Mouse (Mus musculus) CH12.LX (cell line): ENCODE measurements at regions not wholly inside any gene's neighbourhood (a gene's known extent, or its start where the extent isn't known, plus 50 kb on each side); places are given as distances from the start of the nearest gene placed in this dataset.

Source experiments
- DNase-seq: peaks from one replicate; pipeline ENCODE4 v3.0.0-alpha.2; 2013; ENCODE audit errors: extremely low read depth
- H3K27ac ChIP-seq: 2 replicates; pipeline ENCODE4 v1.5.1; 2012; ENCODE audit warnings: low read depth, mild to moderate bottlenecking, control low read depth, moderate library complexity; ENCODE audit not compliant: insufficient read depth
- H3K27me3 ChIP-seq: replicated peaks from 2 replicates; pipeline ENCODE3; 2012; ENCODE audit warnings: inconsistent platforms
- H3K36me3 ChIP-seq, 2 experiments: replicated peaks in 1 of 2; 2 replicates each; pipeline versions ENCODE3 to v1.6.1; 2012; ENCODE audit warnings: inconsistent platforms in 1 of 2, low read length in 1 of 2, mild to moderate bottlenecking in 1 of 2, mixed read lengths in 1 of 2, moderate library complexity in 1 of 2; ENCODE audit not compliant: control insufficient read depth in 1 of 2, insufficient read depth in 1 of 2
- H3K4me1 ChIP-seq, 2 experiments: 2 replicates each; pipeline ENCODE4 v1.6.1; 2012; ENCODE audit warnings: inconsistent platforms in 1 of 2, moderate library complexity in 1 of 2; ENCODE audit not compliant: insufficient read depth in 2 of 2, control insufficient read depth in 1 of 2
- H3K4me2 ChIP-seq: 2 replicates; pipeline ENCODE4 v1.6.1; 2012; ENCODE audit warnings: low read depth, mild to moderate bottlenecking, control low read depth; ENCODE audit not compliant: poor library complexity, insufficient read depth, severe bottlenecking
- H3K4me3 ChIP-seq, 3 experiments: fragments of 150-350 bp in 1 of 3; sonication (generic) in 1 of 3; replicated peaks in 1 of 3; 2 replicates each; pipeline versions ENCODE3 to v1.5.1; 2011 to 2012; ENCODE audit warnings: low read depth in 2 of 3, low read length in 2 of 3, mild to moderate bottlenecking in 2 of 3, moderate library complexity in 2 of 3, control low read depth in 1 of 3, improper control_type of control experiment in 1 of 3, inconsistent platforms in 1 of 3, mixed read lengths in 1 of 3; ENCODE audit not compliant: poor library complexity in 1 of 3
- H3K79me2 ChIP-seq: replicated peaks from 2 replicates; pipeline ENCODE4 v1.6.1; 2012; ENCODE audit warnings: mild to moderate bottlenecking, moderate library complexity; ENCODE audit not compliant: control insufficient read depth, poor library complexity, insufficient read depth, severe bottlenecking; ENCODE audit errors: extremely low read depth
- H3K9ac ChIP-seq: 2 replicates; pipeline ENCODE4 v1.6.1; 2012; ENCODE audit warnings: low read depth, mild to moderate bottlenecking, control low read depth, moderate library complexity; ENCODE audit not compliant: insufficient read depth
- H3K9me3 ChIP-seq: replicated peaks from 2 replicates; pipeline ENCODE3; 2012; ENCODE audit warnings: low read length, inconsistent platforms, mixed read lengths
- BHLHE40 ChIP-seq: IDR thresholded peaks from 2 replicates; pipeline ENCODE4 v1.6.1; 2011; ENCODE audit warnings: mild to moderate bottlenecking, low read depth, low read length, improper control_type of control experiment
- CHD1 ChIP-seq: IDR thresholded peaks from 2 replicates; pipeline ENCODE4 v1.6.1; 2012; ENCODE audit warnings: low read depth, low read length, improper control_type of control experiment, inconsistent platforms
- CHD2 ChIP-seq: IDR thresholded peaks from 2 replicates; pipeline ENCODE4 v1.6.1; 2011; ENCODE audit warnings: low read length, improper control_type of control experiment
- GABPA ChIP-seq: IDR thresholded peaks from 2 replicates; pipeline ENCODE4 v1.6.1; 2012; ENCODE audit warnings: low read depth, low read length, improper control_type of control experiment, inconsistent platforms; ENCODE audit not compliant: insufficient replicate concordance
- HCFC1 ChIP-seq: IDR thresholded peaks from 2 replicates; pipeline ENCODE4 v1.6.1; 2012; ENCODE audit warnings: low read depth, mild to moderate bottlenecking, inconsistent platforms, low read length, improper control_type of control experiment
- JUN ChIP-seq: IDR thresholded peaks from 2 replicates; pipeline ENCODE4 v1.6.1; 2011; ENCODE audit warnings: low read depth, mild to moderate bottlenecking, low read length, improper control_type of control experiment, moderate library complexity; ENCODE audit not compliant: insufficient read depth
- JUND ChIP-seq: conservative IDR thresholded peaks from 2 replicates; pipeline ENCODE4 v1.6.1; 2011; ENCODE audit warnings: low read depth, low read length, improper control_type of control experiment
- MAFK ChIP-seq: IDR thresholded peaks from 2 replicates; pipeline ENCODE4 v1.6.1; 2011; ENCODE audit warnings: low read length, improper control_type of control experiment; ENCODE audit not compliant: insufficient replicate concordance
- MAX ChIP-seq: IDR thresholded peaks from 2 replicates; pipeline ENCODE4 v1.6.1; 2011; ENCODE audit warnings: low read length, improper control_type of control experiment
- NRF1 ChIP-seq: IDR thresholded peaks from 2 replicates; pipeline ENCODE4 v1.6.1; 2014; ENCODE audit warnings: low read depth, mild to moderate bottlenecking, inconsistent platforms, low read length, improper control_type of control experiment, moderate library complexity
- PAX5 ChIP-seq: IDR thresholded peaks from 2 replicates; pipeline ENCODE4 v1.6.1; 2012; ENCODE audit warnings: low read length, inconsistent platforms, mixed read lengths
- POLR2A ChIP-seq: IDR thresholded peaks from 2 replicates; pipeline ENCODE4 v1.6.1; 2011; ENCODE audit warnings: low read depth, mild to moderate bottlenecking, improper control_type of control experiment, low read length
- POLR2AphosphoS2 ChIP-seq: IDR thresholded peaks from 2 replicates; pipeline ENCODE4 v1.6.1; 2011; ENCODE audit warnings: low read depth, low read length, improper control_type of control experiment
- RAD21 ChIP-seq: IDR thresholded peaks from 2 replicates; pipeline ENCODE4 v1.6.1; 2011; ENCODE audit warnings: low read depth, mild to moderate bottlenecking, low read length, improper control_type of control experiment, moderate library complexity
- TBP ChIP-seq: conservative IDR thresholded peaks from 2 replicates; pipeline ENCODE4 v1.6.1; 2011; ENCODE audit warnings: low read depth, low read length, improper control_type of control experiment
- TCF12 ChIP-seq: IDR thresholded peaks from 2 replicates; pipeline ENCODE4 v1.6.1; 2014; ENCODE audit warnings: low read depth, mild to moderate bottlenecking, inconsistent platforms, low read length, improper control_type of control experiment
- UBTF ChIP-seq: IDR thresholded peaks from 2 replicates; pipeline ENCODE4 v1.6.1; 2012; ENCODE audit warnings: low read depth, mild to moderate bottlenecking, inconsistent platforms, low read length, improper control_type of control experiment, moderate library complexity
- USF2 ChIP-seq: conservative IDR thresholded peaks from 2 replicates; pipeline ENCODE4 v1.6.1; 2011; ENCODE audit warnings: low read depth, low read length, improper control_type of control experiment
- ZMIZ1 ChIP-seq: IDR thresholded peaks from 2 replicates; pipeline ENCODE4 v1.6.1; 2012; ENCODE audit warnings: low read depth, mild to moderate bottlenecking, inconsistent platforms, low read length, improper control_type of control experiment
- ZNF384 ChIP-seq: IDR thresholded peaks from 2 replicates; pipeline ENCODE4 v1.6.1; 2012; ENCODE audit warnings: low read depth, low read length, improper control_type of control experiment, inconsistent platforms
- dilution Hi-C: fragments of 300-500 bp; cut with MboI; formaldehyde crosslinking; loops from 2 replicates; pipeline ENCODE4 v1.14.3; 2020; ENCODE audit warnings: low sequenced_read_pairs; ENCODE audit not compliant: extremely low pct_unique_long_range_greater_than_20kb, extremely low pct_ligation_motif_present
- in situ Hi-C: fragments of 300-500 bp; cut with MboI; formaldehyde crosslinking; loops from 3 replicates; pipeline ENCODE4 v1.14.3; 2019; ENCODE audit warnings: low sequenced_read_pairs, low pct_ligation_motif_present, low pct_unique_long_range_greater_than_20kb, mixed read lengths

DNA sequence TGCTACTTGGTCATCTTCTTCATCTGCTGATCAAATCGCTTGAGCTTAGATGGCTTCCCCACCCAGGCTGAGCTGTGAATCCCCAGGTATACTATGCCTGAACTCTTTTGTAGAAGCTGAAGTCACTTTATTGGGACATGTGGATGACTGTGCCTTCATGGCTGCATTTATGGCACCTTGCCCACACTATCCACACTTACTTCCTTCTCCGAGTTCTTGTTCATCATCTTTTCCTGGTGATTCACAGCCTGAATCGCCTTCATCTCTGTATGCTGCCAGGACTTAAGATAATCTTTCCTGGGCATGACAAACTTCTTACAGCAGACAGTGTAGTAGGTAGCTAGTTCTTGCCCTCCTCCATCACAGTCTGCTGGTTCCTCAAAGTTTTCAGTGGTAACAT is 248.1 kb upstream of the Rack1 start:
- no peaks in the 10 kb centered on the region for H3K79me2 ChIP-seq
- H3K27me3 ChIP-seq = no peaks in the 10 kb centered on the region
- H3K9me3 ChIP-seq = no peaks in the 10 kb centered on the region
- H3K4me3 ChIP-seq = no peak overlapping the region
- DNase-seq = no peak
- dilution Hi-C loops = no loop called here
- TF ChIP-seq RAD21 (no peak), ZMIZ1 (no peak), TCF12 (no peak), PAX5 (no peak), ZNF384 (no peak), USF2 (no peak), JUND (no peak), UBTF (no peak), POLR2A (no peak), BHLHE40 (no peak), HCFC1 (no peak), MAFK (no peak), NRF1 (no peak), GABPA (no peak), JUN (no peak), CHD2 (no peak), MAX (no peak)
- H3K4me1 ChIP-seq = peaks cover 0 to 2% of the 10 kb centered on the region in 2 experiments; a peak in 1 of 4 replicates
- in situ Hi-C loops = no loop called here
- H3K4me2 ChIP-seq = no peak overlapping the region
- no peak overlapping the region for H3K9ac ChIP-seq
- no peaks in the 10 kb centered on the region for H3K36me3 ChIP-seq
- no peak overlapping the region for H3K27ac ChIP-seq

DNA sequence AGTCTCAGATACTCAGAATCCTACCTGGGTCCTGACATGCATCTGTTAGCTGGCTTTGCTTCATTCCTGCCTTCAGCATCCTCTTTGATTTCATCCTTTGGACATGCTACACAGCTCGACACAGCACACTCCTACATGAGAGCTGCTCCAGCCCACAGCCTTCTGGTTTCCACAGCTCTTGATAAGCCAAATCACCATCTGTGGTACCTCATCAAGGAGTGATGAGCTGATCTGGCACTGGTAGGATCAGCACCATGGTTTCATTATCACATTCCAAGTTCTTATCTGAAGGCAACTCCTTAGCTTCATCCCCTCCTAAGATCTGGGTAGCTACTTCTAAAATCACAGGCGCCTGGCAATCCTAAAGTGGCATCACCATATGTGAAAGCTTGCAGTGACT is 248.9 kb upstream of the Rack1 start:
- Histone ChIP-seq H3K4me1 (peaks cover 0 to 2% of the 10 kb centered on the region in 2 experiments; a peak in 1 of 4 replicates), H3K79me2 (no peaks in the 10 kb centered on the region), H3K36me3 (no peaks in the 10 kb centered on the region), H3K9me3 (no peaks in the 10 kb centered on the region), H3K4me2 (no peak overlapping the region), H3K27me3 (no peaks in the 10 kb centered on the region)
- dilution Hi-C loops (no loop called here), in situ Hi-C loops (no loop called here)
- DNase-seq = no peak
- TF ChIP-seq USF2 = no peak
- TF ChIP-seq POLR2AphosphoS2 = no peak
- TF ChIP-seq ZNF384 = no peak
- no peak for TF ChIP-seq BHLHE40
- TF ChIP-seq MAX = no peak
- no peak for TF ChIP-seq TBP
- TF ChIP-seq CHD1 = no peak
- TF ChIP-seq, all 38 proteins: peak for 0
- Histone ChIP-seq H3K9ac (no peak overlapping the region), H3K4me3 (no peak overlapping the region), H3K27ac (no peak overlapping the region)
